Mouse (Mus musculus): ENCODE data around the gene Shank2.

Gene Shank2

GRCm38 (mm10) chr7:144444788-144445187, 443.1 kb downstream of the Shank2 start:
- in situ Hi-C loops (cut with MboI; ENCODE audit: unreplicated experiment in 2 of 2): loop anchor here (25.0 kb wide), 2 partner anchors 607 to 657 kb away; partner anchors contain the start of gene Mrgpre (in 1 of the 2)

GRCm38 (mm10) chr7:144447146-144447545, 445.4 kb downstream of the Shank2 start:
- in situ Hi-C loops (cut with MboI; ENCODE audit: unreplicated experiment in 2 of 2): loop anchor here (25.0 kb wide), 2 partner anchors 610 to 660 kb away; partner anchors contain the start of gene Mrgpre (in 1 of the 2)

DNA sequence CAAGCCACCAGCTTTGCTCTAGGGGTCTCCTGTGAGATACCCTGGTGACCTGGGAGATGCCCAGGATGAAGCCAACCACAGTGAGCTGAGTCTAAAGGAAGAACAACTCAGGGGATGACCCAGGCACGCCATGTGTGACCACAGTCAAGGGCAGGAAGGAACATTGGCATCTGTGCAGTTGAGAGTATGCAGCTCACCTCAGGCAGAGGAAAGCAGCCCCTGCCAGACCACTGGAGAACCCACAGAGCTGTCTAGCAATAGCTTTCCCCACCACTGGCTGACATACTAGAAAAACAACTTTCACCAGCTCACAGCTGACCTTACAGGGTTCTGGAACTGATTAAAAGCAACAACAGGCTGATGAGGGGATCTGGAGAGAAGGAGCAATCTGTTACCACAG, 446.5 kb downstream of the Shank2 start:
- in situ Hi-C loops (cut with MboI; ENCODE audit: unreplicated experiment in 2 of 2): loop anchor here (25.0 kb wide), 2 partner anchors 611 to 661 kb away; partner anchors contain the start of gene Mrgpre (in 1 of the 2)

GRCm38 (mm10) chr7:144449637-144450570, 448.2 kb downstream of the Shank2 start:
- in situ Hi-C loops (cut with MboI; ENCODE audit: unreplicated experiment in 2 of 2): loop anchor here (25.0 kb wide), 2 partner anchors 613 to 663 kb away; partner anchors contain the start of gene Mrgpre (in 1 of the 2)

- in situ Hi-C loops (cut with MboI; ENCODE audit: unreplicated experiment in 2 of 2): no loop called here
Observed at GRCm38 (mm10) chr7:144450661-144451060, 448.9 kb downstream of the Shank2 start.

- in situ Hi-C loops (cut with MboI; ENCODE audit: unreplicated experiment in 2 of 2): no loop called here
Observed at GRCm38 (mm10) chr7:144458881-144459280, 457.2 kb downstream of the Shank2 start.

DNA sequence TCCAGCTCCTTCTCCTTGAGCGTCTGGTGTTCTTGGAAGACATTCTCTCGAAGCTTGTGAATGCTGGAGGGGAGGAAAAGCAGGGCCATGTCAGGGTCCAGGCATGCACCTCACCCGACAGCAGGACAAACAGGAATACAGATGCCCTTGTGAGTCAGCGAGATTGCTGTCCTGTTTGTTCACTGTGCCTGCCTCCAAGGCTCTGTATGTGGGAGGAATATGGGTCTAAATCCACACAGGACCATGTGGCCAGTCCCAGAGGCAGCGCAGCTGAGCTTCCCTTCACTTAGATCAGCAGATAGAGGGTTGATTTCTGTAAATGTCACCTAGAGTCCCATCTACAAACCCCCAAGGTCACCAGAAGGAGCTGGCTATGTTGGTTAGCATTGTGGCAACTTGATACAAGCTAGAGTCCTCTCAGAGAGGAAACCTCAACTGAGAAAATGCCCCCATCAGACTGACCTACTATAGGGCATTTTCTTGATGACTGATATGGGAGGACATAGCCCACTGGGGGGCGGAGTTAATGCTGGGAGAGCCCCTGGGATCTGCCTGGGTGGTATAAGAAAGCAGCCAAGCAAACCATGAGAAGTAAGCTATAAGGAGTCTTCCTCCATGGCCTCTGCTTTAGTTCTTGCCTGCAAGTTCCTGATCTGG, 459.6 kb downstream of the Shank2 start:
- in situ Hi-C loops (cut with MboI; ENCODE audit: unreplicated experiment in 2 of 2): no loop called here

GRCm38 (mm10) chr7:144462577-144462976, 460.8 kb downstream of the Shank2 start:
- in situ Hi-C loops (cut with MboI; ENCODE audit: unreplicated experiment in 2 of 2): no loop called here

- in situ Hi-C loops (cut with MboI; ENCODE audit: unreplicated experiment in 2 of 2): no loop called here
Observed at GRCm38 (mm10) chr7:144468741-144469140, 467.0 kb downstream of the Shank2 start.

DNA sequence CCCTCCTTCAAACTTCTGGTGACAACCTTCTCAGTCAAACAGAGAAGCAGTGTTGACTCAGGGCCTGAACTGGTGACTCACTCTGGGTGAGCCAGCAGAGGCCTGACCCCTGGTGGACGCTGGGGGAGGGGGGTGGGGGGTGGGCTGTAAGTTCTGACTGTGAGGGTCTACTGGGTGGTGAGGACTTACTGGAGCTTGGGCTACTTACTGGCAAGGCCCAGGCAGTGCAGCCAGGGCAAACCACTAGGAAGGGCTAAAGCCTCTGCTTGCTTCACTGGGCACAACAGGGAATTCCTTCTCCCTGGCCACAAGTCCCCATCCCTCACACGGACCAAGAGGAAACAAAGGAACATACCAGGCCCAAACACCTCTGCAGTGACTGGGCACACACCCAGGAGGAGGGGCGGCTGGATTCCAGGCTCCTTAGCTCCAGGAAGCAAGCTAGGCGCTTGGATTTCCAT, 467.5 kb downstream of the Shank2 start:
- in situ Hi-C loops (cut with MboI; ENCODE audit: unreplicated experiment in 2 of 2): no loop called here

GRCm38 (mm10) chr7:144469908-144470544, 468.3 kb downstream of the Shank2 start:
- in situ Hi-C loops (cut with MboI; ENCODE audit: unreplicated experiment in 2 of 2): no loop called here

DNA sequence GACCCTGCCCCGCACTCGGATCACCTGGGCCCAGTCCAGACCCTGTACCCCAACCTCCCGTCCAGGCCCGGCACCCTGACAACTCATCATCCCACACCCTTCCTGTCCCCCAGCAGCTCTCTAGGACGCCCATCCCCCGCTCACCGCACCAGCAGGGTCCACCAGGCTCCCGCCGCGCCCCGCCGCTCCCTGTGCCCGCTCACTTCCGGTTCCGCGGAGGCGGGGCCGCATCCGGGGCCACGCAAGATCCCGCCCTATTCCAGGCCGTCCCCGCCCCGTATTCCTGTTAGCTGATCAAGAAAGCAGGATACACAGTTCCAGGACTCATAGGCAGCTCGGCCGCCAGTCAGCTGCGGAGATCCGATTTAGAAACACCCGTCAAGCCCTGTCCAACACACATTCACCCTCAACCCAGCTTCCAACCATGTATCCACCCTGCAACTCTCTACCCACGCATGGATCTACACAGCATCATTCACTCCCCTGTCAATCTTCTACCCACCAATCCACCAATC, 468.9 kb downstream of the Shank2 start, which contains the start of gene Cttn:
Gene Cttn (minus strand): TSS at position 465 of the 515 bp plus-strand sequence.
- in situ Hi-C loops (cut with MboI; ENCODE audit: unreplicated experiment in 2 of 2): no loop called here

DNA sequence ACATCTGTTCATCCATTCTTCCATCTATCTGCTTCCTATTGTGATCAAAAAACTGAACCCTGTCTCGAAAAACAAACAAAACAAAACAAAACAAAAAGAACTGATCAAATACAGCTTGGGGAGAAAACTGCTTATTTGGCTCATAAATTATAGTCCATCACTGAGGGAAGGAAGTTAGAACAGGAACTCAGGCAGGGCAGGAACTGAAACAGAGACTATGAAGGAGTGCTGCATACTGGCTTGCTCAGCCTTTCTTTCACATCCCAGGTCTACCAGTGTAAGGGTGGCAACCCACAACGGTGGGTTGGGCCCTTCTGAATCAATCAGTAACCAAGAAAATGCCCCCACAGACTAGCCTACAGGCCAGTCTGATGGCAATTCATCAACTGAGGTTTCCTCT, 469.4 kb downstream of the Shank2 start:
- in situ Hi-C loops (cut with MboI; ENCODE audit: unreplicated experiment in 2 of 2): no loop called here

GRCm38 (mm10) chr7:144473486-144473885, 471.8 kb downstream of the Shank2 start:
- in situ Hi-C loops (cut with MboI; ENCODE audit: unreplicated experiment in 2 of 2): no loop called here

All from v-Abl transformed pro-B cells (cell line).